Mouse (Mus musculus) hindlimb bud, embryonic 11.5 days (tissue): ENCODE data around the gene Zfyve16.

Experiments used
- DNase-seq: peaks from one replicate; pipeline ENCODE4 v3.0.0-alpha.2; 2012; ENCODE audit warnings: low read depth, low spot score; ENCODE audit errors: extremely low spot score

Zfyve16 gene

GRCm38 (mm10) chr13:92469381-92469780 lies 61.3 kb downstream of the Zfyve16 start:
- no peak for DNase-seq

- DNase-seq: no peak
Measured at GRCm38 (mm10) chr13:92467891-92468290, 62.8 kb downstream of the Zfyve16 start.

- no peak for DNase-seq
Measured at GRCm38 (mm10) chr13:92464698-92465097, 66.0 kb downstream of the Zfyve16 start.

GRCm38 (mm10) chr13:92446872-92447271 lies 83.8 kb downstream of the Zfyve16 start:
- no peak for DNase-seq

- DNase-seq: no peak
Measured at GRCm38 (mm10) chr13:92440286-92440685, 90.4 kb downstream of the Zfyve16 start.

- DNase-seq: no peak
Measured at GRCm38 (mm10) chr13:92438656-92439055, 92.0 kb downstream of the Zfyve16 start.
